Mouse (Mus musculus) ES-E14 (cell line): ENCODE measurements at regions not wholly inside any gene's neighbourhood (a gene's known extent, or its start where the extent isn't known, plus 50 kb on each side); places are given as distances from the start of the nearest gene placed in this dataset.

Experiments
- CHD2 ChIP-seq: IDR thresholded peaks from 2 replicates; pipeline ENCODE4 v1.6.1; 2014; ENCODE audit warnings: mild to moderate bottlenecking, low read depth, low read length, inconsistent platforms
- MAFK ChIP-seq: IDR thresholded peaks from 2 replicates; pipeline ENCODE4 v1.6.1; 2014; ENCODE audit warnings: mild to moderate bottlenecking, low read depth, low read length, inconsistent platforms; ENCODE audit not compliant: insufficient read depth

- TF ChIP-seq CHD2 (no peak), MAFK (no peak)
These were observed 187.5 kb upstream of the Tac1 start for GRCm38 (mm10) chr6:7367166-7367565.
